In the genomic region with DNA sequence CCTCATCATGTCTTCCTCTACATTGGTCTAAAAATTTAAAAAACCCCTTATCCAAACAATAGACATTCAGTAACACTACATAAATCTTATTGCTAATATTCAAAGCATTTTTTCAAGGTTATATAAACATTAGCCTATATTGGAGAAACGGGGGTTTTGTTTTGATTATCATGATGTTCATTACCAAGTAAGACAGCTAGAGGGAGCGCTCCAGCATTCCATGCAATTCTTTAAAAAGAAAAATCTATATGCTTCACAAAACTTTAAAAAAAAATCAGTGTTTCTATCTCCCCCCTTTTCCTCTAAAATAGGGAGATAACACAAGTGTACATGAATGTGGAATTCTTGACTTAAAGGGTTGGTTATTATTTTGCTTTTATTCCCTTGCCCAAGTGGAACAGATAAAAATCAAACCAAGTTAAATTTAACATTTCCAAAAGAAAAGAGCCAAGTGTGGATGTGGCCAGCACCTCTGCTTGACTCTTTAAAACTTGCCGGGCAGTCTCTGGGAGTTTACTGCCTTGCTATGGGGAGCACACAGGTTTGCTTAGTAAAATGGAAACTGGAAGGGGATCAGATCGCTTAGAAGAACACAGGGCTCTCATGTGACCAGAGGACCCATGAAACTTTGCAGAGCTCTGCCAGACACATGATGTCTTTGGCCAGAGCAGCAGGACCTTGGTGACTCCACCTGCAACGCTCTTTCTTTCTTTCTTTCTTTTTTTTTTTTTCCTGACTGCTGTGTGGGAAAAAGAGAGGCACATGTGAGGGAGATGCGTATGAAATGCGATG, we compare ENCODE assay signal across 16 mouse cellular contexts.
A peak's percentile ranks its signal among the peaks of the same experiment; 100 is the strongest.
DNase-seq lines count a peak whose midpoint lies in the region; ATAC-seq and TF ChIP-seq lines count a peak whose summit lies in the region.
"Had no signal": no experiment of that assay in that cellular context is flagged by ENCODE, and none has a peak within 500 bp of the region (broad histone marks: within the 10 kb centered on the region; RNA-seq: fewer than 3 reads in every experiment).

No protein-coding gene starts in this region.

- no peak overlapping the region for H3K4me2 ChIP-seq in forebrain, embryonic 14.5 days (ENCODE audit: low read length)
- no peak overlapping the region for H3K4me2 ChIP-seq in forebrain, embryonic 12.5 days
- H3K4me2 ChIP-seq: embryonic facial prominence, embryonic 13.5 days; hindbrain, embryonic 15.5 days; kidney, embryonic 15.5 days; neural tube, embryonic 15.5 days had no signal

- no peak for ATAC-seq in forebrain, embryonic 14.5 days
- ATAC-seq in forebrain, embryonic 12.5 days (ENCODE audit: low FRiP score), result no peak
- ATAC-seq: activated CD4-positive, CD25-positive, alpha-beta regulatory T cell, adult 4 months had no signal

- H3K27ac ChIP-seq in forebrain, embryonic 14.5 days (ENCODE audit: low read depth, low read length), result no peak overlapping the region
- no peak overlapping the region for H3K27ac ChIP-seq in forebrain, embryonic 12.5 days
- no peak overlapping the region for H3K27ac ChIP-seq in layer of hippocampus, adult 2 months
- H3K27ac ChIP-seq: hindbrain, embryonic 15.5 days; kidney, embryonic 15.5 days; neural tube, embryonic 15.5 days had no signal

- H3K27me3 ChIP-seq in forebrain, embryonic 14.5 days (replicated peaks; ENCODE audit: control insufficient read depth, insufficient read depth, low read length), result no peaks in the 10 kb centered on the region
- H3K27me3 ChIP-seq in forebrain, embryonic 12.5 days, result no peaks in the 10 kb centered on the region
- H3K27me3 ChIP-seq: embryonic facial prominence, embryonic 13.5 days; hindbrain, embryonic 15.5 days; kidney, embryonic 15.5 days; neural tube, embryonic 15.5 days had no signal

- H3K4me3 ChIP-seq in forebrain, embryonic 14.5 days (ENCODE audit: low read depth, low read length), result no peak overlapping the region
- no peak overlapping the region for H3K4me3 ChIP-seq in forebrain, embryonic 12.5 days (replicated peaks)
- H3K4me3 ChIP-seq in layer of hippocampus, adult 2 months, result no peak overlapping the region
- H3K4me3 ChIP-seq: embryonic facial prominence, embryonic 13.5 days; hindbrain, embryonic 15.5 days; kidney, embryonic 15.5 days; neural tube, embryonic 15.5 days had no signal

- no peaks in the 10 kb centered on the region for H3K36me3 ChIP-seq in forebrain, embryonic 14.5 days (ENCODE audit: control insufficient read depth, insufficient read depth, low read length)
- no peaks in the 10 kb centered on the region for H3K36me3 ChIP-seq in forebrain, embryonic 12.5 days (replicated peaks)
- H3K36me3 ChIP-seq: embryonic facial prominence, embryonic 13.5 days; hindbrain, embryonic 15.5 days; kidney, embryonic 15.5 days; neural tube, embryonic 15.5 days had no signal

- TF ChIP-seq POLR2A in brain, embryonic 14.5 days (IDR thresholded peaks at IDR 0.05; ENCODE audit: borderline replicate concordance, extremely low read depth, insufficient read depth, insufficient read length, poor library complexity, severe bottlenecking), result no peak

- 75% methylated on average over 7 of the region's 7 CpGs for WGBS in forebrain, embryonic 14.5 days
- 69% methylated on average over 7 of the region's 7 CpGs for WGBS in forebrain, embryonic 12.5 days

- H3K9ac ChIP-seq in forebrain, embryonic 14.5 days (ENCODE audit: low read length), result no peak overlapping the region
- H3K9ac ChIP-seq in forebrain, embryonic 12.5 days, result no peak overlapping the region
- H3K9ac ChIP-seq: embryonic facial prominence, embryonic 13.5 days; hindbrain, embryonic 15.5 days; kidney, embryonic 15.5 days; neural tube, embryonic 15.5 days had no signal

- DNase-seq in forebrain, embryonic 14.5 days (ENCODE audit: low spot score), result peak; percentile 44
- DNase-seq in layer of hippocampus, adult 2 months (ENCODE audit: low spot score in 2 of 2), result no peak
- DNase-seq in layer of hippocampus, postnatal 10 days (ENCODE audit: low spot score in 2 of 2), result no peak
- DNase-seq in 416B (ENCODE audit: low read depth), result peak; percentile 8
- peak; percentile 30 for DNase-seq in brain, embryonic 14.5 days (ENCODE audit: low read depth)
- no peak for DNase-seq in thymus, adult 18-20 months
- no peak for DNase-seq in left cerebral cortex, adult 8-10 months (ENCODE audit: low spot score in 2 of 2)
- DNase-seq: cerebellum, adult 18-20 months; gastrocnemius, postnatal 14 days; lung, adult 18-20 months had no signal

- peak; percentile 83 for TF ChIP-seq CTCF in layer of hippocampus, adult 2 months (conservative IDR thresholded peaks at IDR 0.05)
- TF ChIP-seq CTCF in brain, embryonic 14.5 days (IDR thresholded peaks at IDR 0.05; ENCODE audit: borderline replicate concordance, extremely low read depth, insufficient read depth, insufficient read length), result no peak

- no peaks in the 10 kb centered on the region for H3K9me3 ChIP-seq in forebrain, embryonic 14.5 days (replicated peaks; ENCODE audit: control insufficient read depth, low read length)
- H3K9me3 ChIP-seq in forebrain, embryonic 12.5 days, result no peaks in the 10 kb centered on the region
- H3K9me3 ChIP-seq: embryonic facial prominence, embryonic 13.5 days; hindbrain, embryonic 15.5 days; kidney, embryonic 15.5 days; neural tube, embryonic 15.5 days had no signal

- no peaks in the 10 kb centered on the region for H3K4me1 ChIP-seq in forebrain, embryonic 14.5 days (ENCODE audit: control insufficient read depth, insufficient read depth, low read length)
- H3K4me1 ChIP-seq in forebrain, embryonic 12.5 days, result no peaks in the 10 kb centered on the region
- H3K4me1 ChIP-seq: hindbrain, embryonic 15.5 days; neural tube, embryonic 15.5 days had no signal

Comparison
In these comparisons a context has a peak if more than half of its experiments do, and no peak if none do; other contexts are left out.
1. DNase-seq: peak in forebrain, embryonic 14.5 days (single experiment), 416B (single experiment) and brain, embryonic 14.5 days (single experiment); none in layer of hippocampus, adult 2 months (0 of 2), layer of hippocampus, postnatal 10 days (0 of 2), thymus, adult 18-20 months (0 of 2) and left cerebral cortex, adult 8-10 months (0 of 2).